Mouse (Mus musculus) CH12.LX (cell line): ENCODE measurements around the gene Gramd1b.

ENCODE experiments used
- CHD2 ChIP-seq: IDR thresholded peaks from 2 replicates; pipeline ENCODE4 v1.6.1; 2011; ENCODE audit warnings: low read length, improper control_type of control experiment
- CTCF ChIP-seq, 2 experiments: IDR thresholded peaks in 1 of 2; conservative IDR thresholded peaks in 1 of 2; 2 replicates each; pipeline ENCODE4 v1.5.1; 2011 to 2012; ENCODE audit warnings: low read depth in 2 of 2, low read length in 2 of 2, improper control_type of control experiment in 1 of 2, inconsistent platforms in 1 of 2, mild to moderate bottlenecking in 1 of 2, moderate library complexity in 1 of 2
- E2F4 ChIP-seq: IDR thresholded peaks from 2 replicates; pipeline ENCODE4 v1.6.1; 2011; ENCODE audit warnings: low read depth, low read length, improper control_type of control experiment; ENCODE audit not compliant: insufficient replicate concordance
- EP300 ChIP-seq: IDR thresholded peaks from 2 replicates; pipeline ENCODE4 v1.6.1; 2011; ENCODE audit warnings: low read length, improper control_type of control experiment
- ETS1 ChIP-seq: conservative IDR thresholded peaks from 2 replicates; pipeline ENCODE4 v1.6.1; 2012; ENCODE audit warnings: low read depth, mild to moderate bottlenecking, inconsistent platforms, low read length, improper control_type of control experiment, moderate library complexity
- JUN ChIP-seq: IDR thresholded peaks from 2 replicates; pipeline ENCODE4 v1.6.1; 2011; ENCODE audit warnings: low read depth, mild to moderate bottlenecking, low read length, improper control_type of control experiment, moderate library complexity; ENCODE audit not compliant: insufficient read depth
- JUND ChIP-seq: conservative IDR thresholded peaks from 2 replicates; pipeline ENCODE4 v1.6.1; 2011; ENCODE audit warnings: low read depth, low read length, improper control_type of control experiment
- MAZ ChIP-seq: IDR thresholded peaks from 2 replicates; pipeline ENCODE4 v1.6.1; 2012; ENCODE audit warnings: low read depth, mild to moderate bottlenecking, inconsistent platforms, low read length, improper control_type of control experiment, moderate library complexity
- MYC ChIP-seq: IDR thresholded peaks from 2 replicates; pipeline ENCODE4 v1.6.1; 2011; ENCODE audit warnings: low read depth, mild to moderate bottlenecking, improper control_type of control experiment, low read length
- POLR2A ChIP-seq: IDR thresholded peaks from 2 replicates; pipeline ENCODE4 v1.6.1; 2011; ENCODE audit warnings: low read depth, mild to moderate bottlenecking, improper control_type of control experiment, low read length
- UBTF ChIP-seq: IDR thresholded peaks from 2 replicates; pipeline ENCODE4 v1.6.1; 2012; ENCODE audit warnings: low read depth, mild to moderate bottlenecking, inconsistent platforms, low read length, improper control_type of control experiment, moderate library complexity
- USF1 ChIP-seq: IDR thresholded peaks from 2 replicates; pipeline ENCODE4 v1.6.1; 2014; ENCODE audit warnings: low read depth, mild to moderate bottlenecking, inconsistent platforms, low read length, improper control_type of control experiment
- USF2 ChIP-seq: conservative IDR thresholded peaks from 2 replicates; pipeline ENCODE4 v1.6.1; 2011; ENCODE audit warnings: low read depth, low read length, improper control_type of control experiment
- ZC3H11A ChIP-seq: IDR thresholded peaks from 2 replicates; pipeline ENCODE4 v1.6.1; 2012; ENCODE audit warnings: low read depth, mild to moderate bottlenecking, inconsistent platforms, low read length, improper control_type of control experiment

DNA sequence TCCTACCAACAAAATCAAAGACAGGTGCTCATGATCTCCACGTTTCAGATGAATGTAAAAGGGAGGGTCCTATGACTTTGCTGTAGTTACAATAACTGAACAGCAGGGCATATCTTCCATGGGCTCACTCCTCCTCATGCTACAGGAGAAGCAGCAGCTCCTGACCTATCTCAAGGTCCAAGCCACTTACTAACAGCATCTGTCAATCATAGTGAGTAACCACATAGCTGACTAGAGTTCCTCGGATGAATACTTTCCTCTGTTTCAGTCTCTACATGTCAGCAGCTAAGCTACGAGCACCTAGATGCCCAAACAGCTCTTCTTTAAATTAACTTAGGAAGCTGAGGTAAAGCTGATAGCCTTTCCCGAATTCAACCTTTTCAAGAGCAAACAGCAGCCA, 181.6 kb downstream of the Gramd1b start:
- TF ChIP-seq JUN (no peak), POLR2A (no peak), MYC (no peak), CTCF (conservative IDR thresholded peaks at IDR 0.05 in 1 of 2, IDR thresholded peaks at IDR 0.05 in 1 of 2; ENCODE audit: low read depth in 2 of 2, low read length in 2 of 2) (0 out of 4 replicates have a peak, but pooled peaks have one; percentile 7 to 28), CHD2 (no peak), UBTF (no peak), E2F4 (no peak), MAZ (no peak), USF2 (no peak), ZC3H11A (no peak), ETS1 (no peak), EP300 (no peak), JUND (no peak), USF1 (no peak)
